Mouse (Mus musculus): Measurements from ENCODE around the gene E330034G19Rik. TPM values are rescaled to one million over a fixed set of nuclear protein-coding genes. Genes with fewer than 3 reads are reported as not detected.

The E330034G19Rik gene
- polyA plus RNA-seq, 1 experiment from 2014 or later: not detected

DNA sequence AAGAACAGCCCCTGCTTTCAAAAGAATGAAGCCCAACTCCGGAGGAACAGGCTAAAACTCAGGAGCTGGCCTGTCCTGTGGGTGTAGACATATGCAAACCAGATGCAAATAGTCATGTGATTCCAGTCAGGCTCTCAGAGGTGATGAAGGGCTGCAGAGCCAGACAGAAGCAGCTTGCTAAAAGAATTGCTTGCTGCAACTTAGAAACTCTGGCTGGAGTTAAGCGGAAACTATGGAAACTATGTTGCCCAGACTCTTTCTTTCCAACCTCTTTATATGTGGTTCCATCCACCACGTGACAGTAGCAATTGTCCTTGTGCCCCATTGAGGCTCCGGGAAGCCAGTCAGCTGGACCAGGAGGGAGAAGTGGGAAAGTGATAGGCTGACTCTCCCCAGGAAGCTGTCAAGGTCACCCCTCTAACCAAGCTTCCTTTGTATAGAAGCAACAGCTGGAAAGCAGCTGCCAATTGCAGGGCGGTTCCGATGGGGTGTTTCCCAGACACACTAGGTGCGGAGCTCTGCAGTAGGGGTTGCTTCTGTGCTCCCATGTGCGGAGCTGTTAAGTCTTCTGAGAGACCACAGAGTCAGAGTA is 39.3 kb upstream of the E330034G19Rik start:
- TF ChIP-seq CTCF (IDR thresholded peaks at IDR 0.05; ENCODE audit: low read depth): no peak
- H3K36me3 ChIP-seq (ENCODE audit: control insufficient read depth, insufficient read depth): no peaks in the 10 kb centered on the region
- no peaks in the 10 kb centered on the region for H3K9me3 ChIP-seq (ENCODE audit: control insufficient read depth)
- 8% methylated on average over 8 of the region's 8 CpGs for WGBS
- H3K4me3 ChIP-seq (ENCODE audit: low read depth, low read length): no peak overlapping the region
- H3K9ac ChIP-seq (ENCODE audit: low read depth, low read length): no peak overlapping the region
- H3K27me3 ChIP-seq (replicated peaks; ENCODE audit: control insufficient read depth, insufficient read depth, low read length): no peaks in the 10 kb centered on the region
- no peaks in the 10 kb centered on the region for H3K4me1 ChIP-seq (replicated peaks; ENCODE audit: control insufficient read depth, insufficient read depth, low read length)
- ATAC-seq: peak; percentile 57; the same call in 1 of the 2 replicates
- H3K4me2 ChIP-seq (replicated peaks; ENCODE audit: low read depth): no peak overlapping the region
- H3K27ac ChIP-seq (ENCODE audit: low read depth, low read length): no peak overlapping the region

DNA sequence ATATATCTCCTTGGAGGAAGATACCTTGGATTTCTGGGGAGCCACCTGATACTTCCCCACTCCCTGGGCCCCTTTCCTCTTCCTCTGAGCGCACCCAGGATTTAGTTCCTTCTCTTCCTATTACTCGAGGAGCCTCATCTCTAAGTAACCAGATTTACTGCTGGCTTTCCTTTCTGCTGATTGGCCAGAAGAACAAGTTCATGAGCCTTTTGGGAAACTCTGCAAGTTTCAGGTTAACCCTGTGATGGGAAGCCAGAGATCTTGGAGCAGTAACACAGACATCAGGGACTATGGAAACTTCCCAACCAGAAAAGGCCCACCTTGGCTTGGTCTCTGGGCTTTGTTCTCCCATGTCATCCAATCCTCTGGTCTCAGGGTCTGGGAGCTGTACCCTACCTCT is 37.1 kb upstream of the E330034G19Rik start:
- Histone ChIP-seq H3K4me1 (replicated peaks; ENCODE audit: control insufficient read depth, insufficient read depth, low read length) (no peaks in the 10 kb centered on the region), H3K4me3 (ENCODE audit: low read depth, low read length) (no peak overlapping the region), H3K9ac (ENCODE audit: low read depth, low read length) (no peak overlapping the region), H3K9me3 (ENCODE audit: control insufficient read depth) (no peaks in the 10 kb centered on the region), H3K27ac (ENCODE audit: low read depth, low read length) (no peak overlapping the region), H3K4me2 (replicated peaks; ENCODE audit: low read depth) (no peak overlapping the region), H3K27me3 (replicated peaks; ENCODE audit: control insufficient read depth, insufficient read depth, low read length) (no peaks in the 10 kb centered on the region), H3K36me3 (ENCODE audit: control insufficient read depth, insufficient read depth) (no peaks in the 10 kb centered on the region)
- WGBS: 57% methylated on average over 2 of the region's 2 CpGs
- ATAC-seq: no peak
- no peak for TF ChIP-seq CTCF (IDR thresholded peaks at IDR 0.05; ENCODE audit: low read depth)

- no peaks in the 10 kb centered on the region for H3K36me3 ChIP-seq (ENCODE audit: control insufficient read depth, insufficient read depth)
- no peak overlapping the region for H3K9ac ChIP-seq (ENCODE audit: low read depth, low read length)
- H3K4me2 ChIP-seq (replicated peaks; ENCODE audit: low read depth): no peak overlapping the region
- WGBS: 76% methylated on average over 4 of the region's 4 CpGs
- no peak for TF ChIP-seq CTCF (IDR thresholded peaks at IDR 0.05; ENCODE audit: low read depth)
- H3K4me1 ChIP-seq (replicated peaks; ENCODE audit: control insufficient read depth, insufficient read depth, low read length): no peaks in the 10 kb centered on the region
- no peaks in the 10 kb centered on the region for H3K9me3 ChIP-seq (ENCODE audit: control insufficient read depth)
- ATAC-seq: no peak
- H3K27me3 ChIP-seq (replicated peaks; ENCODE audit: control insufficient read depth, insufficient read depth, low read length): no peaks in the 10 kb centered on the region
- H3K27ac ChIP-seq (ENCODE audit: low read depth, low read length): no peak overlapping the region
- H3K4me3 ChIP-seq (ENCODE audit: low read depth, low read length): no peak overlapping the region
Observed at GRCm38 (mm10) chr14:24260391-24260790, 32.6 kb upstream of the E330034G19Rik start.

DNA sequence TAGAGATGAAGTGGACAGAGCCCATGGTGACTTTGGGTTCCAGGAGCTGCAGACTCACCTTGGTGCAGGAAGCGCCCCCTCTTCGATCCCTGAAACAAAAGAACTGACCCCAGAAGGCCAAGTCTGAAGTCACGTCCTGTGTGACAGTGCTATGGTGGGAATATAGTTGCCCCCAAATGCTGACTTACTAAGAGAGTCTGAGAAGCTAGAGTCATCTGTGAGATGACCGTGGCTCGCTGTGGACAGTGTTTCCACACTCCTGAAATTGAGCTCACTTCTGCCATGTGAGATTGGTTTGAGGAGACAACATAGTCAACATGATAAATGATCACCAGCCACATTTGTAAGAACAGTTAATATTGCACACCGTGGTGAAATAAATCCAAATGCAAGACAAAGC is 30.6 kb upstream of the E330034G19Rik start:
- Histone ChIP-seq H3K27ac (ENCODE audit: low read depth, low read length) (no peak overlapping the region), H3K4me2 (replicated peaks; ENCODE audit: low read depth) (no peak overlapping the region), H3K36me3 (ENCODE audit: control insufficient read depth, insufficient read depth) (no peaks in the 10 kb centered on the region), H3K9me3 (ENCODE audit: control insufficient read depth) (no peaks in the 10 kb centered on the region), H3K27me3 (replicated peaks; ENCODE audit: control insufficient read depth, insufficient read depth, low read length) (no peaks in the 10 kb centered on the region), H3K9ac (ENCODE audit: low read depth, low read length) (no peak overlapping the region), H3K4me1 (replicated peaks; ENCODE audit: control insufficient read depth, insufficient read depth, low read length) (no peaks in the 10 kb centered on the region), H3K4me3 (ENCODE audit: low read depth, low read length) (no peak overlapping the region)
- no peak for TF ChIP-seq CTCF (IDR thresholded peaks at IDR 0.05; ENCODE audit: low read depth)
- ATAC-seq: no peak
- WGBS: 82% methylated on average over 6 of the region's 6 CpGs

GRCm38 (mm10) chr14:24262915-24263314 is 30.1 kb upstream of the E330034G19Rik start:
- 46% methylated on average over 2 of the region's 2 CpGs for WGBS
- Histone ChIP-seq H3K27ac (ENCODE audit: low read depth, low read length) (no peak overlapping the region), H3K4me3 (ENCODE audit: low read depth, low read length) (no peak overlapping the region), H3K36me3 (ENCODE audit: control insufficient read depth, insufficient read depth) (no peaks in the 10 kb centered on the region), H3K9me3 (ENCODE audit: control insufficient read depth) (no peaks in the 10 kb centered on the region), H3K4me2 (replicated peaks; ENCODE audit: low read depth) (no peak overlapping the region), H3K27me3 (replicated peaks; ENCODE audit: control insufficient read depth, insufficient read depth, low read length) (no peaks in the 10 kb centered on the region), H3K4me1 (replicated peaks; ENCODE audit: control insufficient read depth, insufficient read depth, low read length) (no peaks in the 10 kb centered on the region), H3K9ac (ENCODE audit: low read depth, low read length) (no peak overlapping the region)
- no peak for TF ChIP-seq CTCF (IDR thresholded peaks at IDR 0.05; ENCODE audit: low read depth)
- no peak for ATAC-seq

DNA sequence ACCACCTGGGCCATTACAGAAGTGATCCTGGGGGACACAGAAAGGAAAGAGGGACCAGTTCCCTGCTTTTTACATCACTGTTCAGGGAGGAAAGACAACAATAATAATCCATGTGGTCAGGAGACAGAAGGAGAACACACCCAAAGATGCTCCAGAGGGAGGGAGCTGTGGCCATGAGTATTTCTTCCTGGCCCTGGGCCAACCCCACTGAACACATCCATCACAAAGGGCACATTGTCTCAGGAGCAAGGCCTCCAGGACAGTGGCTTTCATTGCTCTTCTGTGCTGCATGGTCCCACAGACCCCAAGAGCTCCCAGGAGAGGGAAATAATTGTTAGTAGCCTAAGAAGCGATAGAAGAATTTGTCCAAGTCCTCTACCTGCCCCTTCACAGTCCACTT is 23.4 kb upstream of the E330034G19Rik start:
- no peak for ATAC-seq
- no peaks in the 10 kb centered on the region for H3K4me1 ChIP-seq (replicated peaks; ENCODE audit: control insufficient read depth, insufficient read depth, low read length)
- WGBS: 71% methylated on average over 1 of the region's 1 CpGs
- no peaks in the 10 kb centered on the region for H3K36me3 ChIP-seq (ENCODE audit: control insufficient read depth, insufficient read depth)
- H3K27me3 ChIP-seq (replicated peaks; ENCODE audit: control insufficient read depth, insufficient read depth, low read length): no peaks in the 10 kb centered on the region
- H3K27ac ChIP-seq (ENCODE audit: low read depth, low read length): no peak overlapping the region
- H3K4me2 ChIP-seq (replicated peaks; ENCODE audit: low read depth): no peak overlapping the region
- TF ChIP-seq CTCF (IDR thresholded peaks at IDR 0.05; ENCODE audit: low read depth): no peak
- H3K9me3 ChIP-seq (ENCODE audit: control insufficient read depth): no peaks in the 10 kb centered on the region
- H3K4me3 ChIP-seq (ENCODE audit: low read depth, low read length): no peak overlapping the region
- no peak overlapping the region for H3K9ac ChIP-seq (ENCODE audit: low read depth, low read length)

- Histone ChIP-seq H3K27ac (ENCODE audit: low read depth, low read length) (no peak overlapping the region), H3K9me3 (ENCODE audit: control insufficient read depth) (no peaks in the 10 kb centered on the region), H3K9ac (ENCODE audit: low read depth, low read length) (no peak overlapping the region), H3K4me1 (replicated peaks; ENCODE audit: control insufficient read depth, insufficient read depth, low read length) (no peaks in the 10 kb centered on the region), H3K27me3 (replicated peaks; ENCODE audit: control insufficient read depth, insufficient read depth, low read length) (no peaks in the 10 kb centered on the region), H3K36me3 (ENCODE audit: control insufficient read depth, insufficient read depth) (no peaks in the 10 kb centered on the region), H3K4me3 (ENCODE audit: low read depth, low read length) (no peak overlapping the region), H3K4me2 (replicated peaks; ENCODE audit: low read depth) (no peak overlapping the region)
- ATAC-seq: no peak
- TF ChIP-seq CTCF (IDR thresholded peaks at IDR 0.05; ENCODE audit: low read depth): peak; percentile 82
- WGBS: 58% methylated on average over 2 of the region's 2 CpGs
Observed at GRCm38 (mm10) chr14:24273575-24273974, 19.4 kb upstream of the E330034G19Rik start.
